Comparison of ENCODE assay signal across 8 mouse cellular contexts in genomic region chr7:28436271-28436904, GRCm38 (mm10). TPM values are rescaled to one million over a fixed set of nuclear protein-coding genes. Genes with fewer than 3 reads are reported as not detected.
DNase-seq lines count a peak whose midpoint lies in the region; ATAC-seq and TF ChIP-seq lines count a peak whose summit lies in the region.

No protein-coding gene starts in this region.

- H3K4me1 ChIP-seq in bone marrow macrophage, adult 2 months (ENCODE audit: control insufficient read depth, insufficient read depth, low read length): peaks cover 43% of the 10 kb centered on the region
- H3K4me1 ChIP-seq in embryonic fibroblast, embryonic 13.5 days (ENCODE audit: control insufficient read depth, insufficient read depth, low read length): peaks cover 7% of the 10 kb centered on the region
- 0 out of 2 replicates have a peak, but pooled peaks cover 15% of the 10 kb centered on the region for H3K4me1 ChIP-seq in kidney, embryonic 14.5 days (ENCODE audit: control insufficient read depth, insufficient read depth, low read length)
- H3K4me1 ChIP-seq in limb, embryonic 15.5 days: peaks cover 37% of the 10 kb centered on the region

- peak overlapping the region; percentile 63 for H3K4me2 ChIP-seq in kidney, embryonic 14.5 days (replicated peaks; ENCODE audit: low read depth, low read length)
- peak overlapping the region; percentile 74 for H3K4me2 ChIP-seq in limb, embryonic 15.5 days

- WGBS in kidney, embryonic 14.5 days: under 1% methylated on average over 57 of the region's 64 CpGs
- 0% methylated on average over 54 of the region's 64 CpGs for WGBS in limb, embryonic 15.5 days

- H3K9me3 ChIP-seq in kidney, embryonic 14.5 days (ENCODE audit: control insufficient read depth, low read length): no peaks in the 10 kb centered on the region
- no peaks in the 10 kb centered on the region for H3K9me3 ChIP-seq in limb, embryonic 15.5 days

- peak overlapping the region; percentile 93 for H3K9ac ChIP-seq in kidney, embryonic 14.5 days (ENCODE audit: low read depth, low read length)
- H3K9ac ChIP-seq in limb, embryonic 15.5 days: peak overlapping the region; percentile 92

- DNase-seq in A20 (ENCODE audit: low read depth, low spot score): peak; percentile 100
- DNase-seq in heart, adult 9 months (ENCODE audit: low spot score in 2 of 2): peak; percentile 100
- DNase-seq in monocyte, adult 2 months (ENCODE audit: low read depth in 1 of 2, low spot score in 2 of 2): peak; percentile 99 to 100
- DNase-seq in spleen, postnatal 36 days (ENCODE audit: low spot score in 2 of 2): peak; percentile 100

- peak overlapping the region; percentile 73 for H3K4me3 ChIP-seq in bone marrow macrophage, adult 2 months (ENCODE audit: insufficient read depth, low read length)
- peak overlapping the region; percentile 60 for H3K4me3 ChIP-seq in embryonic fibroblast, embryonic 13.5 days (ENCODE audit: insufficient read depth, low read length)
- H3K4me3 ChIP-seq in kidney, embryonic 14.5 days (ENCODE audit: low read length): peak overlapping the region; percentile 93
- peak overlapping the region; percentile 89 for H3K4me3 ChIP-seq in limb, embryonic 15.5 days

- TF ChIP-seq CTCF in bone marrow macrophage, adult 2 months (IDR thresholded peaks at IDR 0.05; ENCODE audit: low read depth, low read length): no peak
- TF ChIP-seq CTCF in embryonic fibroblast, embryonic 13.5 days (IDR thresholded peaks at IDR 0.05; ENCODE audit: borderline replicate concordance, insufficient read depth, low read length): 0 out of 2 replicates have a peak, but pooled peaks have one; percentile 37

- peak; percentile 98 for ATAC-seq in kidney, embryonic 14.5 days (ENCODE audit: low FRiP score, low TSS enrichment)
- ATAC-seq in limb, embryonic 15.5 days (ENCODE audit: insufficient number of reproducible peaks, low FRiP score, low TSS enrichment, low read depth): peak; percentile 99

- H3K27me3 ChIP-seq in kidney, embryonic 14.5 days (ENCODE audit: control insufficient read depth, insufficient read depth, low read length): no peaks in the 10 kb centered on the region
- no peaks in the 10 kb centered on the region for H3K27me3 ChIP-seq in limb, embryonic 15.5 days

- no peak for TF ChIP-seq POLR2A in bone marrow macrophage, adult 2 months (IDR thresholded peaks at IDR 0.05; ENCODE audit: borderline replicate concordance, low read depth, low read length)
- peak; percentile 81 for TF ChIP-seq POLR2A in embryonic fibroblast, embryonic 13.5 days (IDR thresholded peaks at IDR 0.05; ENCODE audit: low read depth, low read length)

- H3K27ac ChIP-seq in bone marrow macrophage, adult 2 months (ENCODE audit: insufficient read depth, low read depth, low read length): peak overlapping the region; percentile 46
- H3K27ac ChIP-seq in embryonic fibroblast, embryonic 13.5 days (ENCODE audit: insufficient read depth, low read length): peak overlapping the region; percentile 65
- H3K27ac ChIP-seq in kidney, embryonic 14.5 days (ENCODE audit: low read depth, low read length): peak overlapping the region; percentile 61
- peak overlapping the region; percentile 84 for H3K27ac ChIP-seq in limb, embryonic 15.5 days

- peaks cover 14% of the 10 kb centered on the region; the same call in 1 of the 2 replicates for H3K36me3 ChIP-seq in kidney, embryonic 14.5 days (ENCODE audit: control insufficient read depth, insufficient read depth, low read length)
- H3K36me3 ChIP-seq in limb, embryonic 15.5 days: peaks cover 8% of the 10 kb centered on the region; the same call in 1 of the 2 replicates

RNA-seq across cellular contexts. Expression of gene Gmfg, which starts 0.9 kb away (rescaled TPM):
- polyA plus RNA-seq in bone marrow macrophage, adult 2 months (2012; ENCODE audit: insufficient read depth, insufficient read length, missing spikeins): 349 and 416 TPM in 2 replicates
- polyA plus RNA-seq in embryonic fibroblast, embryonic 13.5 days (2011; ENCODE audit: insufficient read length, low read depth, missing spikeins): not detected in 2 replicates
- 11.8 and 17.9 TPM in 2 replicates for polyA plus RNA-seq in kidney, embryonic 14.5 days (2014; fragmentation: Nextera tagmentation; extraction: Ambion mirVana)
- polyA plus RNA-seq in limb, embryonic 15.5 days (2015; fragmentation: Nextera tagmentation; extraction: Ambion mirVana): 18.1 and 19.3 TPM in 2 replicates

RNA-seq across cellular contexts. Expression of gene Lrfn1, which starts 15.4 kb away (rescaled TPM):
- polyA plus RNA-seq in bone marrow macrophage, adult 2 months (2012; ENCODE audit: insufficient read depth, insufficient read length, missing spikeins): 3.2 and 3.6 TPM in 2 replicates
- 4.7 and 4.9 TPM in 2 replicates for polyA plus RNA-seq in embryonic fibroblast, embryonic 13.5 days (2011; ENCODE audit: insufficient read length, low read depth, missing spikeins)
- polyA plus RNA-seq in kidney, embryonic 14.5 days (2014; fragmentation: Nextera tagmentation; extraction: Ambion mirVana): 3.2 and 4.9 TPM in 2 replicates
- 3.1 and 3.5 TPM in 2 replicates for polyA plus RNA-seq in limb, embryonic 15.5 days (2015; fragmentation: Nextera tagmentation; extraction: Ambion mirVana)

RNA-seq across cellular contexts. Expression of gene Paf1, which starts 43.6 kb away (rescaled TPM):
- polyA plus RNA-seq in bone marrow macrophage, adult 2 months (2012; ENCODE audit: insufficient read depth, insufficient read length, missing spikeins): 102 and 123 TPM in 2 replicates
- 73.5 and 82.5 TPM in 2 replicates for polyA plus RNA-seq in embryonic fibroblast, embryonic 13.5 days (2011; ENCODE audit: insufficient read length, low read depth, missing spikeins)
- polyA plus RNA-seq in kidney, embryonic 14.5 days (2014; fragmentation: Nextera tagmentation; extraction: Ambion mirVana): 68.4 and 82.1 TPM in 2 replicates
- polyA plus RNA-seq in limb, embryonic 15.5 days (2015; fragmentation: Nextera tagmentation; extraction: Ambion mirVana): 67.6 and 73.4 TPM in 2 replicates

RNA-seq across cellular contexts. Expression of gene Med29, which starts 43.9 kb away (rescaled TPM):
- polyA plus RNA-seq in bone marrow macrophage, adult 2 months (2012; ENCODE audit: insufficient read depth, insufficient read length, missing spikeins): 12.5 and 13.9 TPM in 2 replicates
- 18.2 and 19.4 TPM in 2 replicates for polyA plus RNA-seq in embryonic fibroblast, embryonic 13.5 days (2011; ENCODE audit: insufficient read length, low read depth, missing spikeins)
- polyA plus RNA-seq in kidney, embryonic 14.5 days (2014; fragmentation: Nextera tagmentation; extraction: Ambion mirVana): 54.5 and 68.8 TPM in 2 replicates
- polyA plus RNA-seq in limb, embryonic 15.5 days (2015; fragmentation: Nextera tagmentation; extraction: Ambion mirVana): 44.8 and 45.1 TPM in 2 replicates

RNA-seq across cellular contexts. Expression of gene Zfp36, which starts 56.3 kb away (rescaled TPM):
- polyA plus RNA-seq in bone marrow macrophage, adult 2 months (2012; ENCODE audit: insufficient read depth, insufficient read length, missing spikeins): 110 and 119 TPM in 2 replicates
- 23.4 and 27.4 TPM in 2 replicates for polyA plus RNA-seq in embryonic fibroblast, embryonic 13.5 days (2011; ENCODE audit: insufficient read length, low read depth, missing spikeins)
- polyA plus RNA-seq in kidney, embryonic 14.5 days (2014; fragmentation: Nextera tagmentation; extraction: Ambion mirVana): 8.3 and 10.7 TPM in 2 replicates
- polyA plus RNA-seq in limb, embryonic 15.5 days (2015; fragmentation: Nextera tagmentation; extraction: Ambion mirVana): 22.8 and 26.0 TPM in 2 replicates

Comparison
In these comparisons a context has a peak if more than half of its experiments do, and no peak if none do; other contexts are left out.
1. Peak in every context shown above with its lines: DNase-seq, ATAC-seq, H3K4me3 ChIP-seq and H3K27ac ChIP-seq.
2. RNA of gene Gmfg, which starts 0.9 kb away (polyA plus RNA-seq): 349 to 416 TPM in bone marrow macrophage, adult 2 months; 18.1 to 19.3 TPM in limb, embryonic 15.5 days, 11.8 to 17.9 TPM in kidney, embryonic 14.5 days and not detected in embryonic fibroblast, embryonic 13.5 days; every median in the first group is over 10 times any median in the second.